Mouse (Mus musculus): ENCODE data around the gene Usp50.

Gene Usp50

GRCm38 (mm10) chr2:126740314-126740713 lies 43.0 kb downstream of the Usp50 start:
- no peak for DNase-seq

GRCm38 (mm10) chr2:126735339-126736073 lies 47.8 kb downstream of the Usp50 start:
- no peak for DNase-seq

GRCm38 (mm10) chr2:126730502-126730901 lies 52.8 kb downstream of the Usp50 start:
- DNase-seq: no peak

- DNase-seq: no peak
Observed at GRCm38 (mm10) chr2:126729207-126729606, 54.1 kb downstream of the Usp50 start.

GRCm38 (mm10) chr2:126712950-126713349 lies 70.3 kb downstream of the Usp50 start:
- no peak for DNase-seq

- no peak for DNase-seq
Observed at GRCm38 (mm10) chr2:126712526-126712925, 70.7 kb downstream of the Usp50 start.

GRCm38 (mm10) chr2:126708361-126708760 lies 74.9 kb downstream of the Usp50 start:
- DNase-seq: peak; percentile 14

- no peak for DNase-seq
Observed at GRCm38 (mm10) chr2:126707438-126707779, 75.9 kb downstream of the Usp50 start.

- peak; percentile 97 for DNase-seq
Observed at GRCm38 (mm10) chr2:126706759-126707437, 76.4 kb downstream of the Usp50 start, which contains the start of gene Usp8. Usp8 (plus strand) TSS chr2:126707328.

- DNase-seq: no peak
Observed at GRCm38 (mm10) chr2:126695285-126695684, 88.0 kb downstream of the Usp50 start.

GRCm38 (mm10) chr2:126691290-126691689 lies 92.0 kb downstream of the Usp50 start:
- DNase-seq: no peak

GRCm38 (mm10) chr2:126682937-126683336 lies 100.3 kb downstream of the Usp50 start:
- DNase-seq: no peak

- DNase-seq: no peak
Observed at GRCm38 (mm10) chr2:126682333-126682732, 100.9 kb downstream of the Usp50 start.

- no peak for DNase-seq
Observed at GRCm38 (mm10) chr2:126677366-126677765, 105.9 kb downstream of the Usp50 start.

- DNase-seq: no peak
Observed at GRCm38 (mm10) chr2:126676122-126676515, 107.2 kb downstream of the Usp50 start, which contains the start of gene Gabpb1. Gabpb1 (minus strand) TSS chr2:126676337.

- peak; percentile 93 for DNase-seq
Observed at GRCm38 (mm10) chr2:126675169-126676121, 107.8 kb downstream of the Usp50 start.

- DNase-seq: peak; percentile 73
Observed at GRCm38 (mm10) chr2:126674441-126675168, 108.7 kb downstream of the Usp50 start.

- peak; percentile 46 for DNase-seq
Observed at GRCm38 (mm10) chr2:126673317-126674242, 109.7 kb downstream of the Usp50 start.

- no peak for DNase-seq
Observed at GRCm38 (mm10) chr2:126668621-126669252, 114.5 kb downstream of the Usp50 start.

GRCm38 (mm10) chr2:126665984-126666383 lies 117.3 kb downstream of the Usp50 start:
- no peak for DNase-seq

- DNase-seq: peak; percentile 39
Observed at GRCm38 (mm10) chr2:126663481-126663880, 119.8 kb downstream of the Usp50 start.
